Mouse (Mus musculus) spleen, embryonic (tissue): Measurements from ENCODE around the gene Gm597.

ENCODE experiments used
- CTCF ChIA-PET: fragments of 350-600 bp; sonication (Branson Sonifier 250); formaldehyde crosslinking; loops from one replicate; lab custom pipeline; 2022; lab: Charles Lee

Gm597 gene

DNA sequence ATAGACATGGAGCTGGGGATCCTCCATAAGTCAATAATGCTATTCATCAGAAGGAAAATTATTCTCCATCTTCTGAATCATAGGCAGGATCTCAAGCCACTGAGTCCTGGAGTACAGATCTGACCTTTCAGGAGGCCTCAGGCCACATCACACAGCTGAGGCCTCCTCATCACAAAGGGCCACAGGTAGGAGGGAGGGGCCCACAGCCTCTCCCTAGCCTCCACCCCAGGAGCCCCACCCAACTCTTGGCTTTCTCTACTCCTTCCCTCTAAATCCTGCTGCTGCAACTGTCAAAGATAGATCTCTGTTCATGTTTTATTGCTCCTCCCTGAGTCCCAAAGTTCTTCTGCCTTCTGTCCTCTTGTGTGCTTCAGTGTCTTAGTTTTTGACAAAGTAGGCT, at the start of gene Gm597:
Gm597 (minus strand) TSS at position 101 of the 400 bp plus-strand sequence.
- CTCF ChIA-PET: no interaction called here

DNA sequence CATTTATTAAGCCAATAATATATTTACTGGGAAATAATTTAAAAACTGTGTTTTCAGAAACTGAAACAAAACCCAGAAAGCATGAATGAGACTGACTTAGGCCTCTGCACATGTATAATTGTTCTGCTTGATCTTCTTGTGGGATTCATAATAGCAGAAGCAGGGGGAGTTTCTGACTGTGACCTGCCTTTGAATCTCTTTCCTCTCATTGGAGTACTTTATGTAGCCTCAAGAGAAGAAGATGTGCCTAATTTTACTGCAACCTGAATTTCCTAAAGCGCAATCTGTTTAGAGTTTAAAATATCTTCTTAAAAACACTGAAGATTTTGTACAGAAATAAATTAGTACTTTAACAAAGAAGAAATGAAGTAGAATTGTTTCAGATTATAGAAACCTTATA, 27.6 kb upstream of the Gm597 start:
- CTCF ChIA-PET: no interaction called here

DNA sequence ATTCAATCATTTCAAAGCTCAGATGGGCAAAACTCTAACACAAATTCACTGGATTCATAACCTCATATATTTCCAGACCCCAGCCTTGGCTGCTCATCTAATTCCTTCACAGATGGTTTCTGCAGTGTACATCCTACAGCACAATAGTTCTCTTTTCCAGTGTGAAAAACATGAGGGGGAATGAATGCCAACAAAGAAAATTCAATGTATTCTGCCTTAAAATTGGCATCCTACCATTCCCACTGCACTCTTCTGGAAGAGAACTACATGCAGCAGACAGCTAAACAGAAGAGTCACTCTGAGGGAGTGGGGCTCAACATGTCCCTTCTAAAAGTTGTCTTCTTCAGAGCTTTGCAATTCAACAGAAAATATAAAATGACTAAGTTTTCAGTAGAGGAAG, 26.6 kb upstream of the Gm597 start:
- CTCF ChIA-PET: no interaction called here

DNA sequence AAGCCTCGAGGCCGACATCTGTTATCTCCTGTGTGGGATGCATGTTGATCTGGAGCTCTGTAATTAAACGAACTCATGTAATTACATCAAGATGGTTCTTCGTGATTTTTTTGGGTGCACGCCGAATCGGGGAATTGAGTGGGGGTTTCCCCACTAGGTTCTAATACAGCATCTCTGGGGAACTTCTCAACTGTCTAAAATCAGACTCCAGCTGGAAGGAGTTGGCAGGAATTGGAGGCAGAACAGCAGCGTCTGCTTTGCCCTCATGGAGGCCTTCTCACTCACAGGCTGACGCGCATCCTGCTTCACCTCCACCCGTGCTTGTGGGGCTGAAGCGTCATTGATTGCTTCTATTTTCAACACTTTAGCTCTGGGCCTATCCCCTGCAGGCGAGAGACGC, 20.8 kb upstream of the Gm597 start:
- CTCF ChIA-PET: no interaction called here
